Mouse (Mus musculus): ENCODE data around the gene Olfr1382. TPM values are rescaled to one million over a fixed set of nuclear protein-coding genes. Genes with fewer than 3 reads are reported as not detected.
"Not testable (repeated sequence)": the region's sequence is repeated elsewhere in the genome, so short reads cannot be mapped to it uniquely, and the experiment has no call there.

The Olfr1382 gene
- polyA plus RNA-seq (2015; fragmentation: Nextera tagmentation; extraction: Ambion mirVana) = not detected in 2 replicates

GRCm38 (mm10) chr11:49527947-49528346 is at the start of gene Olfr1382:
TSS of gene Olfr1382 (plus strand) at chr11:49528247.
- Histone ChIP-seq H3K27ac (replicated peaks) (no peak within 1 kb of the TSS), H3K4me3 (replicated peaks) (no peak within 1 kb of the TSS), H3K4me2 (replicated peaks) (no peak within 1 kb of the TSS), H3K9me3 (replicated peaks) (no peaks in the 10 kb centered on the region), H3K27me3 (no peaks in the 10 kb centered on the region), H3K4me1 (no peaks in the 10 kb centered on the region), H3K9ac (no peak within 1 kb of the TSS), H3K36me3 (no peaks in the 10 kb centered on the region)
- ATAC-seq (ENCODE audit: insufficient number of reproducible peaks, low FRiP score, low TSS enrichment, low read depth) = no peak
- WGBS = 66% methylated on average over 3 of the region's 3 CpGs

- H3K36me3 ChIP-seq = no peaks in the 10 kb centered on the region
- no peaks in the 10 kb centered on the region for H3K27me3 ChIP-seq
- no peak overlapping the region for H3K27ac ChIP-seq (replicated peaks)
- no peaks in the 10 kb centered on the region for H3K9me3 ChIP-seq (replicated peaks)
- 51% methylated on average over 4 of the region's 4 CpGs for WGBS
- H3K4me1 ChIP-seq = no peaks in the 10 kb centered on the region
- no peak for ATAC-seq (ENCODE audit: insufficient number of reproducible peaks, low FRiP score, low TSS enrichment, low read depth)
- H3K4me3 ChIP-seq (replicated peaks) = no peak overlapping the region
- no peak overlapping the region for H3K4me2 ChIP-seq (replicated peaks)
- no peak overlapping the region for H3K9ac ChIP-seq
These were observed 42.1 kb upstream of the Olfr1382 start for GRCm38 (mm10) chr11:49485973-49486372.

GRCm38 (mm10) chr11:49488770-49489169 is 39.3 kb upstream of the Olfr1382 start, which contains the start of gene Olfr1385:
TSS of gene Olfr1385 (plus strand) at chr11:49489070.
- WGBS = 55% methylated on average over 1 of the region's 1 CpGs
- not testable (repeated sequence) for ATAC-seq (ENCODE audit: insufficient number of reproducible peaks, low FRiP score, low TSS enrichment, low read depth); H3K9ac ChIP-seq; H3K27me3 ChIP-seq; H3K27ac ChIP-seq (replicated peaks); H3K4me2 ChIP-seq (replicated peaks); H3K36me3 ChIP-seq; H3K9me3 ChIP-seq (replicated peaks); H3K4me3 ChIP-seq (replicated peaks); H3K4me1 ChIP-seq

GRCm38 (mm10) chr11:49518086-49518485 is 10.0 kb upstream of the Olfr1382 start:
- Histone ChIP-seq H3K4me2 (replicated peaks) (no peak overlapping the region), H3K9me3 (replicated peaks) (no peaks in the 10 kb centered on the region), H3K27me3 (no peaks in the 10 kb centered on the region), H3K36me3 (no peaks in the 10 kb centered on the region), H3K27ac (replicated peaks) (no peak overlapping the region), H3K4me3 (replicated peaks) (no peak overlapping the region), H3K9ac (no peak overlapping the region), H3K4me1 (no peaks in the 10 kb centered on the region)
- ATAC-seq (ENCODE audit: insufficient number of reproducible peaks, low FRiP score, low TSS enrichment, low read depth) = no peak
- WGBS = 67% methylated on average over 5 of the region's 5 CpGs

GRCm38 (mm10) chr11:49519348-49519747 is 8.7 kb upstream of the Olfr1382 start, which contains the start of gene Olfr1383:
TSS of gene Olfr1383 (plus strand) at chr11:49519648.
- H3K4me1 ChIP-seq = no peaks in the 10 kb centered on the region
- no peak within 1 kb of the TSS for H3K27ac ChIP-seq (replicated peaks)
- H3K27me3 ChIP-seq = no peaks in the 10 kb centered on the region
- no peaks in the 10 kb centered on the region for H3K9me3 ChIP-seq (replicated peaks)
- ATAC-seq (ENCODE audit: insufficient number of reproducible peaks, low FRiP score, low TSS enrichment, low read depth) = no peak
- no peak within 1 kb of the TSS for H3K4me3 ChIP-seq (replicated peaks)
- H3K4me2 ChIP-seq (replicated peaks) = no peak within 1 kb of the TSS
- no peak within 1 kb of the TSS for H3K9ac ChIP-seq
- H3K36me3 ChIP-seq = no peaks in the 10 kb centered on the region

GRCm38 (mm10) chr11:49532761-49533160 is 4.7 kb downstream of the Olfr1382 start:
- H3K27ac ChIP-seq (replicated peaks) = no peak overlapping the region

GRCm38 (mm10) chr11:49536631-49537030 is 8.6 kb downstream of the Olfr1382 start:
- not testable (repeated sequence) for H3K9me3 ChIP-seq (replicated peaks); H3K27ac ChIP-seq (replicated peaks); H3K4me1 ChIP-seq; H3K4me3 ChIP-seq (replicated peaks); H3K4me2 ChIP-seq (replicated peaks); H3K36me3 ChIP-seq; H3K9ac ChIP-seq; H3K27me3 ChIP-seq
- ATAC-seq (ENCODE audit: insufficient number of reproducible peaks, low FRiP score, low TSS enrichment, low read depth) = peak; percentile 47; the same call in 1 of the 2 replicates
- 87% methylated on average over 2 of the region's 2 CpGs for WGBS

More at GRCm38 (mm10) chr11:49532761-49533160, 4.7 kb downstream of the Olfr1382 start:
- Histone ChIP-seq H3K9me3 (replicated peaks) (no peaks in the 10 kb centered on the region), H3K27me3 (no peaks in the 10 kb centered on the region), H3K36me3 (no peaks in the 10 kb centered on the region), H3K4me1 (no peaks in the 10 kb centered on the region), H3K9ac (no peak overlapping the region), H3K4me2 (replicated peaks) (no peak overlapping the region), H3K4me3 (replicated peaks) (no peak overlapping the region)
- ATAC-seq (ENCODE audit: insufficient number of reproducible peaks, low FRiP score, low TSS enrichment, low read depth) = no peak

GRCm38 (mm10) chr11:49543149-49543548 is 15.1 kb downstream of the Olfr1382 start, which contains the start of gene Olfr1381:
TSS of gene Olfr1381 (plus strand) at chr11:49543449.
- not testable (repeated sequence) for H3K4me2 ChIP-seq (replicated peaks); H3K36me3 ChIP-seq; ATAC-seq (ENCODE audit: insufficient number of reproducible peaks, low FRiP score, low TSS enrichment, low read depth); H3K9me3 ChIP-seq (replicated peaks); H3K9ac ChIP-seq; H3K4me3 ChIP-seq (replicated peaks); H3K27me3 ChIP-seq; H3K27ac ChIP-seq (replicated peaks); H3K4me1 ChIP-seq
- whole genome bisulfite sequencing = 69% methylated on average over 3 of the region's 3 CpGs

GRCm38 (mm10) chr11:49554033-49554432 is 26.0 kb downstream of the Olfr1382 start:
- not testable (repeated sequence) for ATAC-seq (ENCODE audit: insufficient number of reproducible peaks, low FRiP score, low TSS enrichment, low read depth); H3K4me1 ChIP-seq; H3K36me3 ChIP-seq; H3K27me3 ChIP-seq; H3K27ac ChIP-seq (replicated peaks); H3K4me2 ChIP-seq (replicated peaks); H3K9ac ChIP-seq; H3K4me3 ChIP-seq (replicated peaks); H3K9me3 ChIP-seq (replicated peaks)
- WGBS = 80% methylated on average over 3 of the region's 3 CpGs

GRCm38 (mm10) chr11:49556578-49556977 is 28.5 kb downstream of the Olfr1382 start, which contains the start of gene Olfr1380:
TSS of gene Olfr1380 (plus strand) at chr11:49556878.
- WGBS = 75% methylated on average over 5 of the region's 5 CpGs
- not testable (repeated sequence) for H3K4me1 ChIP-seq; H3K4me2 ChIP-seq (replicated peaks); H3K27ac ChIP-seq (replicated peaks); H3K27me3 ChIP-seq; H3K9ac ChIP-seq; H3K36me3 ChIP-seq; ATAC-seq (ENCODE audit: insufficient number of reproducible peaks, low FRiP score, low TSS enrichment, low read depth); H3K4me3 ChIP-seq (replicated peaks); H3K9me3 ChIP-seq (replicated peaks)

GRCm38 (mm10) chr11:49575054-49575453 is 47.0 kb downstream of the Olfr1382 start:
- not testable (repeated sequence) for H3K27me3 ChIP-seq; ATAC-seq (ENCODE audit: insufficient number of reproducible peaks, low FRiP score, low TSS enrichment, low read depth); H3K4me2 ChIP-seq (replicated peaks); H3K36me3 ChIP-seq; H3K4me3 ChIP-seq (replicated peaks); H3K9me3 ChIP-seq (replicated peaks); H3K27ac ChIP-seq (replicated peaks); H3K9ac ChIP-seq; H3K4me1 ChIP-seq
- 29% methylated on average over 2 of the region's 2 CpGs for WGBS

- H3K36me3 ChIP-seq; H3K27ac ChIP-seq (replicated peaks); H3K4me1 ChIP-seq; H3K4me2 ChIP-seq (replicated peaks); H3K9me3 ChIP-seq (replicated peaks); ATAC-seq (ENCODE audit: insufficient number of reproducible peaks, low FRiP score, low TSS enrichment, low read depth); H3K27me3 ChIP-seq; H3K4me3 ChIP-seq (replicated peaks); H3K9ac ChIP-seq: not testable (repeated sequence)
- WGBS = 80% methylated on average over 8 of the region's 8 CpGs
These were observed 52.4 kb downstream of the Olfr1382 start for GRCm38 (mm10) chr11:49580452-49580851.
